Mouse (Mus musculus) embryo, embryonic 10 days (tissue): ENCODE results near the gene Prkag3.

Experiments used
- DNase-seq: peaks from one replicate; pipeline ENCODE4 v3.0.0-alpha.2; 2015; ENCODE audit warnings: low spot score

The Prkag3 gene

GRCm38 (mm10) chr1:74712461-74713098, 36.4 kb downstream of the Prkag3 start:
- DNase-seq: no peak

- DNase-seq: no peak
These were observed 37.0 kb downstream of the Prkag3 start for GRCm38 (mm10) chr1:74712046-74712445.

GRCm38 (mm10) chr1:74709566-74709965, 39.5 kb downstream of the Prkag3 start:
- no peak for DNase-seq

GRCm38 (mm10) chr1:74705016-74705415, 44.0 kb downstream of the Prkag3 start:
- no peak for DNase-seq

- no peak for DNase-seq
These were observed 44.9 kb downstream of the Prkag3 start for GRCm38 (mm10) chr1:74704156-74704555.

- DNase-seq: no peak
These were observed 46.9 kb downstream of the Prkag3 start for GRCm38 (mm10) chr1:74702142-74702553.

GRCm38 (mm10) chr1:74698791-74699190, 50.2 kb downstream of the Prkag3 start:
- DNase-seq: no peak

GRCm38 (mm10) chr1:74698353-74698752, 50.7 kb downstream of the Prkag3 start:
- DNase-seq: no peak

- DNase-seq: no peak
These were observed 51.6 kb downstream of the Prkag3 start for GRCm38 (mm10) chr1:74697416-74697815.

GRCm38 (mm10) chr1:74695836-74696235, 53.2 kb downstream of the Prkag3 start:
- no peak for DNase-seq

- DNase-seq: no peak
These were observed 55.0 kb downstream of the Prkag3 start for GRCm38 (mm10) chr1:74693891-74694583.
